In the genomic region with DNA sequence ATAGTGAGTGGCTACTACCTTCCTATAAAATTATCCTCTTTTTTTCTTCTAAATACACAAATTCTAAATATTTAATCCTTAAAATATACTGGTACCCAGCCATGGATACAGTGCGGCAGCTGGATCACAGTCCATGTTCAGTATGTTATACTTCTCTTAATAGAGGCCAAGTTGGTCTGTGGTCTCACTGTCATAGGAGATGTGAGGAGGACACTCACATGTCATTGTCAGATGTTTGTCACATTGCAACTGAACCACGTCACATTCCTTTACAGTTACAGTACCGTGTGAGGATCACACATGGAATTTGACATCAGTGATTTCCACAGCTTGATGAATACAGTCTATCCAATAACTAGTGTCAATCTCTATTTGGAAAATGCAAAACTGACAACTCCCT, we compare ENCODE assay signal across 39 mouse cellular contexts. TPM values are rescaled to one million over a fixed set of nuclear protein-coding genes. Genes with fewer than 3 reads are reported as not detected.
DNase-seq lines count a peak whose midpoint lies in the region; ATAC-seq and TF ChIP-seq lines count a peak whose summit lies in the region.
"Had no signal": no experiment of that assay in that cellular context is flagged by ENCODE, and none has a peak within 500 bp of the region (broad histone marks: within the 10 kb centered on the region; RNA-seq: fewer than 3 reads in every experiment).

No protein-coding gene starts in this region.

- 89% methylated on average over 3 of the region's 3 CpGs for WGBS in hindbrain, embryonic 14.5 days

- peak overlapping the region; percentile 83 for H3K4me2 ChIP-seq in myocyte (ENCODE audit: low read depth)
- H3K4me2 ChIP-seq in hindbrain, embryonic 14.5 days (replicated peaks): no peak overlapping the region
- H3K4me2 ChIP-seq: embryonic facial prominence, embryonic 13.5 days; forebrain, embryonic 12.5 days; hindbrain, embryonic 12.5 days; limb, embryonic 12.5 days; liver, embryonic 15.5 days; lung, embryonic 14.5 days; midbrain, embryonic 13.5 days had no signal

- no peaks in the 10 kb centered on the region for H3K9me3 ChIP-seq in megakaryocyte, embryonic 14.5 days
- no peaks in the 10 kb centered on the region for H3K9me3 ChIP-seq in hindbrain, embryonic 14.5 days (ENCODE audit: control insufficient read depth, low read length)
- H3K9me3 ChIP-seq: embryonic facial prominence, embryonic 13.5 days; forebrain, embryonic 12.5 days; hindbrain, embryonic 12.5 days; liver, embryonic 15.5 days had no signal

- no peak for DNase-seq in gastrocnemius, postnatal 10 days
- DNase-seq in hindbrain, embryonic 14.5 days (ENCODE audit: low spot score): no peak
- DNase-seq in urinary bladder, postnatal 25 days (ENCODE audit: low spot score): no peak
- DNase-seq: adrenal gland, postnatal 14 days; cerebellum, adult 18-20 months; cerebellum, postnatal 10 days; gastrocnemius, postnatal 25 days; heart, adult 18-20 months; heart, postnatal 36 days; kidney, adult 2 months; kidney, postnatal 36 days; retina, postnatal 1 day; right cerebral cortex, postnatal 14 days; spleen, adult 18-20 months; thymus, adult 18-20 months; thymus, postnatal 25 days had no signal

- peaks cover 98% of the 10 kb centered on the region for H3K4me1 ChIP-seq in megakaryocyte, embryonic 14.5 days
- H3K4me1 ChIP-seq in embryonic fibroblast, embryonic 13.5 days (ENCODE audit: control insufficient read depth, insufficient read depth, low read length): peaks cover 14% of the 10 kb centered on the region
- 0 out of 2 replicates have a peak, but pooled peaks cover 7% of the 10 kb centered on the region for H3K4me1 ChIP-seq in hindbrain, embryonic 14.5 days (replicated peaks; ENCODE audit: control insufficient read depth, insufficient read depth, low read length)

- no peak overlapping the region for H3ac ChIP-seq in myocyte (ENCODE audit: control insufficient read depth, insufficient read length)

- TF ChIP-seq CTCF in embryonic fibroblast, embryonic 13.5 days (IDR thresholded peaks at IDR 0.05; ENCODE audit: borderline replicate concordance, insufficient read depth, low read length): no peak

- no peak for ATAC-seq in megakaryocyte, adult 5-6 weeks (ENCODE audit: poor library complexity, severe bottlenecking)
- ATAC-seq in hindbrain, embryonic 14.5 days (ENCODE audit: low FRiP score): no peak
- ATAC-seq: CD4-positive, CD25-positive, alpha-beta regulatory T cell, adult 4 months; midbrain, embryonic 13.5 days had no signal

- no peak for TF ChIP-seq POLR2A in embryonic fibroblast, embryonic 13.5 days (IDR thresholded peaks at IDR 0.05; ENCODE audit: low read depth, low read length)
- TF ChIP-seq POLR2A in myocyte (IDR thresholded peaks at IDR 0.05; ENCODE audit: insufficient read length, low read depth): no peak

- peaks cover 37% of the 10 kb centered on the region for H3K36me3 ChIP-seq in megakaryocyte, embryonic 14.5 days (replicated peaks; ENCODE audit: low read length)
- peaks cover 11% of the 10 kb centered on the region for H3K36me3 ChIP-seq in myocyte (ENCODE audit: control insufficient read depth, insufficient read depth)
- no peaks in the 10 kb centered on the region for H3K36me3 ChIP-seq in hindbrain, embryonic 14.5 days (replicated peaks; ENCODE audit: control insufficient read depth, insufficient read depth)
- H3K36me3 ChIP-seq: forebrain, embryonic 12.5 days; hindbrain, embryonic 12.5 days; liver, embryonic 15.5 days; midbrain, embryonic 13.5 days had no signal

- H3K27me3 ChIP-seq in megakaryocyte, embryonic 14.5 days (replicated peaks): no peaks in the 10 kb centered on the region
- H3K27me3 ChIP-seq in myocyte (ENCODE audit: control insufficient read depth, insufficient read depth, insufficient read length): no peaks in the 10 kb centered on the region
- H3K27me3 ChIP-seq in hindbrain, embryonic 14.5 days (ENCODE audit: control insufficient read depth, insufficient read depth, low read length): no peaks in the 10 kb centered on the region
- H3K27me3 ChIP-seq: embryonic facial prominence, embryonic 13.5 days; forebrain, embryonic 12.5 days; hindbrain, embryonic 12.5 days; limb, embryonic 12.5 days; liver, embryonic 15.5 days; midbrain, embryonic 13.5 days had no signal

- peaks cover 73% of the 10 kb centered on the region for H3K79me2 ChIP-seq in myocyte (ENCODE audit: control insufficient read depth, insufficient read depth)

- H3K9ac ChIP-seq in hindbrain, embryonic 14.5 days: no peak overlapping the region
- H3K9ac ChIP-seq: embryonic facial prominence, embryonic 13.5 days; forebrain, embryonic 12.5 days; hindbrain, embryonic 12.5 days; limb, embryonic 12.5 days; liver, embryonic 15.5 days; lung, embryonic 14.5 days; midbrain, embryonic 13.5 days had no signal

- peak overlapping the region; percentile 85 for H3K4me3 ChIP-seq in megakaryocyte, embryonic 14.5 days (replicated peaks)
- no peak overlapping the region for H3K4me3 ChIP-seq in embryonic fibroblast, embryonic 13.5 days (ENCODE audit: insufficient read depth, low read length)
- H3K4me3 ChIP-seq in myocyte: peak overlapping the region; percentile 6
- no peak overlapping the region for H3K4me3 ChIP-seq in hindbrain, embryonic 14.5 days (replicated peaks; ENCODE audit: low read length)
- H3K4me3 ChIP-seq: embryonic facial prominence, embryonic 13.5 days; forebrain, embryonic 12.5 days; hindbrain, embryonic 12.5 days; layer of hippocampus, adult 2 months; left cerebral cortex, adult 2 months; limb, embryonic 12.5 days; liver, embryonic 15.5 days; midbrain, embryonic 13.5 days had no signal

- H3K27ac ChIP-seq in embryonic fibroblast, embryonic 13.5 days (ENCODE audit: insufficient read depth, low read length): peak overlapping the region; percentile 85
- H3K27ac ChIP-seq in hindbrain, embryonic 14.5 days: no peak overlapping the region
- H3K27ac ChIP-seq: embryonic facial prominence, embryonic 13.5 days; forebrain, embryonic 12.5 days; hindbrain, embryonic 12.5 days; layer of hippocampus, adult 2 months; left cerebral cortex, adult 2 months; limb, embryonic 12.5 days; midbrain, embryonic 13.5 days had no signal

TF ChIP-seq in myocyte, 11 proteins besides CTCF, POLR2A, EP300 and RAD21:
- TF ChIP-seq POLR2AphosphoS2 (IDR thresholded peaks at IDR 0.05; ENCODE audit: insufficient read length, low read depth): no peak
- TF ChIP-seq CEBPB (IDR thresholded peaks at IDR 0.05; ENCODE audit: insufficient read depth, poor library complexity, severe bottlenecking): no peak
- TF ChIP-seq SRF (IDR thresholded peaks at IDR 0.05; ENCODE audit: control insufficient read depth, insufficient read length, low read depth): no peak
- no peak for TF ChIP-seq MYOG (IDR thresholded peaks at IDR 0.05; ENCODE audit: control insufficient read depth in 1 of 3, insufficient read depth in 1 of 3, insufficient read length in 2 of 3, low read depth in 2 of 3)
- TF ChIP-seq E2F4 (IDR thresholded peaks at IDR 0.05; ENCODE audit: insufficient read depth): no peak
- TF ChIP-seq REST (IDR thresholded peaks at IDR 0.05; ENCODE audit: insufficient read depth, insufficient read length): no peak
- TF ChIP-seq MAX (IDR thresholded peaks at IDR 0.05; ENCODE audit: low read depth): no peak
- no peak for TF ChIP-seq TCF3 (IDR thresholded peaks at IDR 0.05; ENCODE audit: insufficient read length, low read depth)
- no peak for TF ChIP-seq MYOD1 (IDR thresholded peaks at IDR 0.05; ENCODE audit: control insufficient read depth in 1 of 3, insufficient read length in 2 of 3, low read depth in 2 of 3)
- TF ChIP-seq TCF12 (IDR thresholded peaks at IDR 0.05; ENCODE audit: insufficient read depth, poor library complexity, severe bottlenecking): no peak
- no peak for TF ChIP-seq USF1 (IDR thresholded peaks at IDR 0.05; ENCODE audit: low read depth)

RNA-seq across cellular contexts. Expression of a gene that starts 36.2 kb away (rescaled TPM):
- polyA plus RNA-seq in megakaryocyte, embryonic 14.5 days (2012; ENCODE audit: insufficient read depth, low replicate concordance): not detected in 2 replicates
- total RNA-seq in megakaryocyte, adult 5-6 weeks (2015): not detected in 2 replicates
- total RNA-seq in megakaryocyte, adult 5-6 weeks (2017): not detected in 2 replicates
- not detected in 2 replicates for polyA plus RNA-seq in embryonic fibroblast, embryonic 13.5 days (2011; ENCODE audit: insufficient read length, low read depth, missing spikeins)
- polyA plus RNA-seq in myocyte (2012; fragmentation: generic; extraction: Trizol): 0.37 TPM
- not detected for total RNA-seq in gastrocnemius, postnatal 10 days (2021)
- not detected in 2 replicates for polyA plus RNA-seq in hindbrain, embryonic 14.5 days (2014; fragmentation: Nextera tagmentation; extraction: Ambion mirVana)
- total RNA-seq: adrenal gland, postnatal 14 days; common myeloid progenitor, adult 5-6 weeks; gastrocnemius, postnatal 25 days; heart, adult 18-20 months; heart, postnatal 36 days; layer of hippocampus, adult 2 months; layer of hippocampus, postnatal 14 days; left cerebral cortex, adult 2 months; left cerebral cortex, postnatal 25 days; liver, adult 2 months; megakaryocyte-erythroid progenitor cell, adult 5-6 weeks had no signal
- polyA plus RNA-seq: CD4-positive, CD25-positive, alpha-beta regulatory T cell, adult 4 months; embryonic facial prominence, embryonic 13.5 days; forebrain, embryonic 12.5 days; heart, embryonic 16.5 days; hindbrain, embryonic 12.5 days; kidney, adult 2 months; kidney, embryonic 16.5 days; limb, embryonic 12.5 days; liver, adult 2 months; liver, embryonic 15.5 days; lung, embryonic 14.5 days; midbrain, embryonic 13.5 days; neural tube, embryonic 14.5 days; stomach, embryonic 16.5 days had no signal

RNA-seq across cellular contexts. Expression of a gene that starts 36.8 kb away (rescaled TPM):
- polyA plus RNA-seq in megakaryocyte, embryonic 14.5 days (2012; ENCODE audit: insufficient read depth, low replicate concordance): 36.5 and 38.7 TPM in 2 replicates
- total RNA-seq in megakaryocyte, adult 5-6 weeks (2015): 16.7 and 17.0 TPM in 2 replicates
- 26.3 and 28.6 TPM in 2 replicates for total RNA-seq in megakaryocyte, adult 5-6 weeks (2017)
- 39.8 and 48.8 TPM in 2 replicates for polyA plus RNA-seq in embryonic fibroblast, embryonic 13.5 days (2011; ENCODE audit: insufficient read length, low read depth, missing spikeins)
- polyA plus RNA-seq in myocyte (2012; fragmentation: generic; extraction: Trizol): 82.9 TPM
- total RNA-seq in gastrocnemius, postnatal 10 days (2021): 10 to 100 TPM; 63.1 to 65.2 TPM
- polyA plus RNA-seq in hindbrain, embryonic 14.5 days (2014; fragmentation: Nextera tagmentation; extraction: Ambion mirVana): 33.0 and 37.3 TPM in 2 replicates

Comparison
In these comparisons a context has a peak if more than half of its experiments do, and no peak if none do; other contexts are left out.
1. H3K4me3 ChIP-seq: peak in megakaryocyte, embryonic 14.5 days (single experiment) and myocyte (single experiment); none in embryonic fibroblast, embryonic 13.5 days (single experiment) and hindbrain, embryonic 14.5 days (single experiment).